12 mouse cellular contexts compared by ENCODE assay signal in genomic region chr13:112216084-112216483, GRCm38 (mm10).
"Had no signal": no experiment of that assay in that cellular context is flagged by ENCODE, and none has a peak within 500 bp of the region (broad histone marks: within the 10 kb centered on the region; RNA-seq: fewer than 3 reads in every experiment).

No protein-coding gene starts in this region.

- ATAC-seq: midbrain, embryonic 13.5 days; midbrain, embryonic 15.5 days had no signal

- DNase-seq: lung, adult 18-20 months; lung, embryonic 14.5 days; lung, postnatal 10 days; lung, postnatal 4 days; right cerebral cortex, postnatal 14 days; thymus, adult 18-20 months; thymus, postnatal 14 days; thymus, postnatal 36 days had no signal

- H3K27ac ChIP-seq: midbrain, embryonic 10.5 days; midbrain, embryonic 13.5 days; midbrain, embryonic 15.5 days; neural tube, embryonic 12.5 days had no signal

- H3K9ac ChIP-seq: lung, embryonic 14.5 days; midbrain, embryonic 13.5 days; midbrain, embryonic 15.5 days; neural tube, embryonic 12.5 days had no signal

- H3K36me3 ChIP-seq: midbrain, embryonic 10.5 days; midbrain, embryonic 13.5 days; midbrain, embryonic 15.5 days; neural tube, embryonic 12.5 days had no signal

- H3K4me3 ChIP-seq: midbrain, embryonic 10.5 days; midbrain, embryonic 13.5 days; midbrain, embryonic 15.5 days; neural tube, embryonic 12.5 days had no signal

- H3K9me3 ChIP-seq: midbrain, embryonic 10.5 days; midbrain, embryonic 13.5 days; midbrain, embryonic 15.5 days; neural tube, embryonic 12.5 days had no signal

- H3K4me1 ChIP-seq: midbrain, embryonic 10.5 days; midbrain, embryonic 15.5 days; neural tube, embryonic 12.5 days had no signal

- H3K27me3 ChIP-seq: midbrain, embryonic 13.5 days; midbrain, embryonic 15.5 days; neural tube, embryonic 12.5 days had no signal

- H3K4me2 ChIP-seq: lung, embryonic 14.5 days; midbrain, embryonic 13.5 days; midbrain, embryonic 15.5 days; neural tube, embryonic 12.5 days had no signal
